Mouse (Mus musculus): ENCODE measurements at regions not wholly inside any gene's neighbourhood (a gene's known extent, or its start where the extent isn't known, plus 50 kb on each side); places are given as distances from the start of the nearest gene placed in this dataset.

- ChIA-PET CTCF (interaction anchor here in 1 of 4 experiments (0.6 kb wide), 1 partner anchor 976 kb away, joined by 4 read pairs; no protein-coding TSS in a partner anchor), POLR2A (interaction anchor here in 3 of 4 experiments (0.7 to 1.1 kb wide), 3 partner anchors 9 to 903 kb away, joined by 3 to 4 read pairs (median 3); no protein-coding TSS in a partner anchor)
These were observed 486.3 kb downstream of the 1700129C05Rik start for GRCm38 (mm10) chr14:58656212-58656934.

- CTCF ChIA-PET: no interaction called here
- POLR2A ChIA-PET: interaction anchor here in 1 of 4 experiments (0.6 kb wide), 1 partner anchor 850 kb away, joined by 3 read pairs; no protein-coding TSS in a partner anchor
These were observed 489.7 kb downstream of the 1700129C05Rik start for GRCm38 (mm10) chr14:58653026-58653425.

- ChIA-PET CTCF (no interaction called here), POLR2A (interaction anchor here in 1 of 4 experiments (0.9 kb wide), 1 partner anchor 16 kb away, joined by 4 read pairs; no protein-coding TSS in a partner anchor)
These were observed 490.7 kb downstream of the 1700129C05Rik start for GRCm38 (mm10) chr14:58652004-58652403.

- ChIA-PET POLR2A (interaction anchor here in 1 of 4 experiments (0.9 kb wide), 1 partner anchor 17 kb away, joined by 4 read pairs; no protein-coding TSS in a partner anchor), CTCF (no interaction called here)
These were observed 491.5 kb downstream of the 1700129C05Rik start for GRCm38 (mm10) chr14:58651210-58651609.

GRCm38 (mm10) chr14:58638337-58638696, 504.4 kb downstream of the 1700129C05Rik start:
- ChIA-PET POLR2A (no interaction called here), CTCF (interaction anchor here in 1 of 4 experiments (0.8 kb wide), 1 partner anchor 1649 kb away, joined by 4 read pairs; no protein-coding TSS in a partner anchor)

- ChIA-PET POLR2A (no interaction called here), CTCF (no interaction called here)
These were observed 505.0 kb downstream of the 1700129C05Rik start for GRCm38 (mm10) chr14:58637405-58638336.

- CTCF ChIA-PET: no interaction called here
- POLR2A ChIA-PET: no interaction called here
These were observed 511.5 kb downstream of the 1700129C05Rik start for GRCm38 (mm10) chr14:58631221-58631620.

- ChIA-PET CTCF (interaction anchor here in 1 of 4 experiments (0.6 kb wide), 1 partner anchor 1430 kb away, joined by 3 read pairs; no protein-coding TSS in a partner anchor), POLR2A (no interaction called here)
These were observed 514.4 kb downstream of the 1700129C05Rik start for GRCm38 (mm10) chr14:58628266-58628665.

GRCm38 (mm10) chr14:58626506-58627256, 516.0 kb downstream of the 1700129C05Rik start:
- ChIA-PET POLR2A (interaction anchor here in 1 of 4 experiments (0.6 kb wide), 1 partner anchor 29 kb away, joined by 5 read pairs; no protein-coding TSS in a partner anchor), CTCF (no interaction called here)

GRCm38 (mm10) chr14:58620186-58620585, 522.5 kb downstream of the 1700129C05Rik start:
- POLR2A ChIA-PET: no interaction called here
- CTCF ChIA-PET: no interaction called here

- POLR2A ChIA-PET: no interaction called here
- CTCF ChIA-PET: interaction anchor here in 2 of 4 experiments (0.6 kb wide), 2 partner anchors 262 to 496 kb away, joined by 3 to 6 read pairs; no protein-coding TSS in a partner anchor
These were observed 525.0 kb downstream of the 1700129C05Rik start for GRCm38 (mm10) chr14:58617656-58618055.

- POLR2A ChIA-PET: interaction anchor here in 2 of 4 experiments (0.6 to 0.7 kb wide), 2 partner anchors 425 to 1504 kb away, joined by 3 read pairs; partner anchors contain the start of gene Gjb2 (in 1 of the 2)
These were observed 534.5 kb downstream of the 1700129C05Rik start for GRCm38 (mm10) chr14:58608216-58608615.

GRCm38 (mm10) chr14:58607734-58608133, 535.0 kb downstream of the 1700129C05Rik start:
- POLR2A ChIA-PET: interaction anchor here in 1 of 4 experiments (0.7 kb wide), 1 partner anchor 1503 kb away, joined by 3 read pairs; the partner anchor contains the start of gene Gjb2

More at GRCm38 (mm10) chr14:58608216-58608615, 534.5 kb downstream of the 1700129C05Rik start:
- CTCF ChIA-PET: no interaction called here

GRCm38 (mm10) chr14:58605529-58605928, 535.2 kb downstream of the Fgf9 start:
- CTCF ChIA-PET: no interaction called here

More at GRCm38 (mm10) chr14:58607734-58608133, 535.0 kb downstream of the 1700129C05Rik start:
- CTCF ChIA-PET: interaction anchor here in 1 of 4 experiments (0.6 kb wide), 1 partner anchor 998 kb away, joined by 3 read pairs; no protein-coding TSS in a partner anchor

GRCm38 (mm10) chr14:58598867-58599266, 528.5 kb downstream of the Fgf9 start:
- POLR2A ChIA-PET: interaction anchor here in 1 of 4 experiments (0.6 kb wide), 1 partner anchor 10 kb away, joined by 3 read pairs; no protein-coding TSS in a partner anchor
- CTCF ChIA-PET: no interaction called here

More at GRCm38 (mm10) chr14:58605529-58605928, 535.2 kb downstream of the Fgf9 start:
- POLR2A ChIA-PET: no interaction called here

GRCm38 (mm10) chr14:58597810-58598209, 527.5 kb downstream of the Fgf9 start:
- POLR2A ChIA-PET: no interaction called here
- CTCF ChIA-PET: no interaction called here

- ChIA-PET POLR2A (no interaction called here), CTCF (no interaction called here)
These were observed 526.6 kb downstream of the Fgf9 start for GRCm38 (mm10) chr14:58596936-58597335.

- POLR2A ChIA-PET: no interaction called here
- CTCF ChIA-PET: no interaction called here
These were observed 511.5 kb downstream of the Fgf9 start for GRCm38 (mm10) chr14:58581806-58582205.
